Mouse (Mus musculus) brain, embryonic 14.5 days (tissue): Measurements from ENCODE around the gene Plin3.

Experiments used
- CTCF ChIP-seq: fragments of 200-500 bp; IDR thresholded peaks from 2 replicates; pipeline ENCODE4 v1.5.1; 2012; ENCODE audit warnings: inconsistent platforms, mild to moderate bottlenecking, moderate library complexity, borderline replicate concordance; ENCODE audit not compliant: insufficient read depth, insufficient read length; ENCODE audit errors: extremely low read depth
- POLR2A ChIP-seq: fragments of 200-500 bp; IDR thresholded peaks from 2 replicates; pipeline ENCODE4 v1.6.1; 2012; ENCODE audit warnings: mild to moderate bottlenecking, inconsistent platforms, borderline replicate concordance; ENCODE audit not compliant: poor library complexity, insufficient read depth, insufficient read length, severe bottlenecking; ENCODE audit errors: extremely low read depth

DNA sequence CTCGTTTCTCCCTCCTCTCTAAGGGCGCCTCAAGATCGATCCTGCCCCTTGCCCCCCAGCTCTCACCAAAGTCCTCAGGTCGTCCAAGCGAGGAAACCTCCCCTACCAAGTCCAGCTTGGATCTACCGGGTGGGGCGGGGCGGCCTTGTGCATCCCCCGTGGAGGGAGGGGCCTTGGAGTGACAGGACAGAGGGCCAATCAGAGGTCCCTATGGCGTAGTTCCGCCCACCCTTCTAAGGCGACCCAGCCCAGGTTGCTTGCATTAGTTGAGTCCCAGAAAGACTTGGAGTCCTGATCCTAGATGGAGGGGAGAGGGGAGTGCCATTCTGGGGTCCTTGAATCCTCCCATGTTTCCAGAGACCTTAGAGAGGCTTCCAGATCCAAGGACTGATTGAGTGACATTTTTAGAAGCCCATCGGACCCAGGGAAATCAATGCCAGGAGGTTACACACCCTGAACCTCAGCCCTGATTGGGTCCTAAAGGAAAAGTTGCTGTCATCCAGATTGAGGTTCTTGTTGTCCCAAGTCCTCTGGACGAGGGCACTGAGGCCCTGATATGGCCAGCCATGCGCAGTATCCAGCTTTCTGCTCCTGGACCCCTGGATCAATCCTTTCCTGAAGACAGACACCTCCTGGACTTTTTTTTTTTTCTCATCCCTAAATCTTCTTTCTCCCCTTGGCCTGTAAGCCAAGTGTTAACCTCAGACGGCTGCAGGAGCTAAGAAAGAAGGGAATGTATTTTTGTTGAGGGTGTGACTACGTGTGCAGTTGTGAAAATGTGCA, 2.1 kb downstream of the Plin3 start:
- TF ChIP-seq CTCF (no peak), POLR2A (no peak)
